Mouse (Mus musculus) cortical plate, adult 2 months (tissue): ENCODE measurements around the gene Med1. TPM values are rescaled to one million over a fixed set of nuclear protein-coding genes. Genes with fewer than 3 reads are reported as not detected.
"Not testable (repeated sequence)": the region's sequence is repeated elsewhere in the genome, so short reads cannot be mapped to it uniquely, and the experiment has no call there.

Source experiments
- H3K27ac ChIP-seq: fragments of 200-500 bp; 2 replicates; pipeline ENCODE4 v1.5.1; 2012; ENCODE audit warnings: low read length, control low read depth, inconsistent platforms; ENCODE audit not compliant: insufficient read depth
- H3K4me1 ChIP-seq: fragments of 200-500 bp; 2 replicates; pipeline ENCODE4 v1.6.1; 2011; ENCODE audit warnings: low read length; ENCODE audit not compliant: control insufficient read depth, insufficient read depth
- H3K4me3 ChIP-seq: fragments of 200-500 bp; 2 replicates; pipeline ENCODE4 v1.5.1; 2011; ENCODE audit warnings: mild to moderate bottlenecking, low read length, control low read depth; ENCODE audit not compliant: insufficient read depth
- CTCF ChIP-seq: fragments of 200-500 bp; IDR thresholded peaks from 2 replicates; pipeline ENCODE4 v1.5.1; 2011; ENCODE audit warnings: mild to moderate bottlenecking, control low read depth, low read length; ENCODE audit not compliant: insufficient read depth; ENCODE audit errors: extremely low read depth
- POLR2A ChIP-seq: fragments of 200-500 bp; IDR thresholded peaks from 2 replicates; pipeline ENCODE4 v1.6.1; 2011; ENCODE audit warnings: mild to moderate bottlenecking, low read length, control low read depth; ENCODE audit not compliant: insufficient read depth; ENCODE audit errors: extremely low read depth
- polyA plus RNA-seq: library from polyadenylated mRNA; depleted of rRNA; stranded (reverse); fragments of >200 nt; gene quantifications from 2 replicates; pipeline ENCODE4 v1.2.3, GENCODE M21; 2012; rRNA removed

The Med1 gene
- polyA plus RNA-seq = 21.7 and 23.3 TPM in 2 replicates

- H3K4me1 ChIP-seq = 0 out of 2 replicates have a peak, but pooled peaks cover 2% of the 10 kb centered on the region
- H3K4me3 ChIP-seq = peak within 1 kb of the TSS; percentile 57
- 0 out of 2 replicates have a peak within 1 kb of the TSS, but pooled peaks have one; percentile 35 for H3K27ac ChIP-seq
- TF ChIP-seq CTCF = no peak
- TF ChIP-seq POLR2A = peak; percentile 88
Observed at GRCm38 (mm10) chr11:98192901-98193805, at the start of gene Med1. Gene Med1, minus strand, starts transcription at chr11:98193293.

- no peak overlapping the region for H3K4me3 ChIP-seq
- no peak overlapping the region for H3K27ac ChIP-seq
- no peaks in the 10 kb centered on the region; the same call in 1 of the 2 replicates for H3K4me1 ChIP-seq
- TF ChIP-seq POLR2A = no peak
- no peak for TF ChIP-seq CTCF
Observed at GRCm38 (mm10) chr11:98238995-98239394, 45.9 kb upstream of the Med1 start.

GRCm38 (mm10) chr11:98238416-98238815 is 45.3 kb upstream of the Med1 start:
- TF ChIP-seq CTCF (no peak), POLR2A (no peak)

DNA sequence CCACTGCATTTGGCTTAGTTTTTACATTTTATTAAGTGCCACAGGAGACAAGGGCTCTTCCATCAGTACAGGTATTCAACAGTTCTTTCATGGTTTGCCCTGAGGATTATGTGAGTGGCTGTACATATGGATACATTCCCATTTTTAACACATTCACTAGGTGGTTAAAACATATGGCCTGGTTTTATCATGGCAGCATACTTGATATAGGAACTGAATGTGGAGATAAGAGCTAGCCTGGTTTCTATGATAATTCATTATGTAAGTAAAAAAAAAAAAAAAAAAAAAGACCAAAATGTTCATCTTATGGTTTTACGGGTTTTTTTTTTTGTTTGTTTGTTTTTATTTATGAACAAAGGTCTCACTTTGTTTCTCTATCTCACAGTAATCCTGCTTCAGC is 33.3 kb upstream of the Med1 start:
- Histone ChIP-seq H3K27ac (no peak overlapping the region), H3K4me1 (no peaks in the 10 kb centered on the region), H3K4me3 (no peak overlapping the region)
- TF ChIP-seq POLR2A (no peak), CTCF (no peak)

More at GRCm38 (mm10) chr11:98238416-98238815, 45.3 kb upstream of the Med1 start:
- Histone ChIP-seq H3K4me3 (no peak overlapping the region), H3K27ac (no peak overlapping the region), H3K4me1 (no peaks in the 10 kb centered on the region; the same call in 1 of the 2 replicates)

- Histone ChIP-seq H3K4me3 (no peak overlapping the region), H3K27ac (no peak overlapping the region), H3K4me1 (peaks cover 2% of the 10 kb centered on the region; the same call in 1 of the 2 replicates)
- TF ChIP-seq CTCF (no peak), POLR2A (no peak)
Observed at GRCm38 (mm10) chr11:98213311-98213710, 20.2 kb upstream of the Med1 start.

- not testable (repeated sequence) for H3K4me3 ChIP-seq, H3K4me1 ChIP-seq, H3K27ac ChIP-seq
Observed at GRCm38 (mm10) chr11:98209661-98210060, 16.6 kb upstream of the Med1 start.

- H3K4me1 ChIP-seq, H3K27ac ChIP-seq, H3K4me3 ChIP-seq: not testable (repeated sequence)
Observed at GRCm38 (mm10) chr11:98206281-98206680, 13.2 kb upstream of the Med1 start.

DNA sequence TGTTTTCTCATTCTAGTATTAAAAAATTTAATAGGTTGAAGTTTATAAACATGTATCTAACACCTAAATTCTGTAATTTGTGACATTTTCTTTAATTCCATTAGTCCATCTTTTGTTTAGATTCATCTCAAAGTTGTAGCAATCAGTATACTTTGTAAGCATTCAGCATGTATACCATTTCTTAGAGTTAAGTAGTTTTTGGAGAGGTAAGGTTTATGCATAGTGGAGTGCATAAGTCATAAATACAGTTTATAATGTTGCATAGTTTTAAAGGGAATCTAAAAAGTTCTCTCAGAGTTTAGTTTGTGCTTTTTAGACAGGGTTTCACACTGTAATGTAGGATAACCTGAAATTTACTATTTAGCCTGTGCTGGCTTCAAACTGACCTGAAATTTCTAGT is 12.4 kb upstream of the Med1 start:
- no peak overlapping the region for H3K27ac ChIP-seq
- no peak for TF ChIP-seq POLR2A
- TF ChIP-seq CTCF = no peak
- peak overlapping the region; percentile 84; the same call in 1 of the 2 replicates for H3K4me3 ChIP-seq
- no peaks in the 10 kb centered on the region for H3K4me1 ChIP-seq

DNA sequence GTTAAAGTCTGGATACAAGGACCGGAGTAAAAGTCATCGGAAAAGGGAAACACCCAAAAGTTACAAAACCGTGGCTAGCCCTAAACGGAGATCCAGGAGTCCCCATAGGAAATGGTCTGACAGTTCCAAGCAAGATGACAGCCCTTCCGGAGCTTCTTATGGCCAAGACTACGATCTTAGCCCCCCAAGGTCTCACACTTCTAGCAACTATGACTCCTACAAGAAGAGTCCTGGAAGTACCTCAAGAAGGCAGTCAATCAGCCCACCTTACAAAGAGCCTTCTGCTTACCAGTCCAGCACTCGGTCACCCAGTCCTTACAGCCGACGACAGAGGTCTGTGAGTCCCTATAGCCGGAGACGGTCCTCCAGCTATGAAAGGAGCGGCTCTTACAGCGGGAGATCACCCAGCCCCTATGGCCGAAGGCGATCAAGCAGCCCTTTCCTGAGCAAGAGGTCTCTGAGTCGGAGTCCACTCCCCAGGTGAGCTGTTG is 10.9 kb upstream of the Med1 start:
- no peak overlapping the region for H3K27ac ChIP-seq
- no peak for TF ChIP-seq POLR2A
- TF ChIP-seq CTCF = no peak
- H3K4me3 ChIP-seq = peak overlapping the region; percentile 84
- H3K4me1 ChIP-seq = no peaks in the 10 kb centered on the region

- Histone ChIP-seq H3K4me1 (no peaks in the 10 kb centered on the region), H3K27ac (no peak overlapping the region), H3K4me3 (peak overlapping the region; percentile 84)
- TF ChIP-seq CTCF (no peak), POLR2A (no peak)
Observed at GRCm38 (mm10) chr11:98203351-98203911, 10.3 kb upstream of the Med1 start.
